Mouse (Mus musculus): ENCODE measurements around the gene Gm10382. TPM values are rescaled to one million over a fixed set of nuclear protein-coding genes. Genes with fewer than 3 reads are reported as not detected.

Gene Gm10382
- polyA plus RNA-seq, 1 experiment from 2014 or later = 0.68 TPM

Other genes with a start within 250 kb of the Gm10382 start
- 24.5 and 25.1 TPM in 2 replicates for gene Ncor2, start 210.1 kb upstream of the Gm10382 start, polyA plus RNA-seq (2016; fragmentation: Nextera tagmentation; extraction: Ambion mirVana)
- 27.8 and 30.2 TPM in 2 replicates for gene Scarb1, start 48.2 kb upstream of the Gm10382 start, polyA plus RNA-seq (2016; fragmentation: Nextera tagmentation; extraction: Ambion mirVana)
- 1,111 and 1,158 TPM in 2 replicates for gene Ubc, start 880 bp downstream of the Gm10382 start, polyA plus RNA-seq (2016; fragmentation: Nextera tagmentation; extraction: Ambion mirVana)
- 14.8 and 16.4 TPM in 2 replicates for gene Dhx37, start 44.8 kb downstream of the Gm10382 start, polyA plus RNA-seq (2016; fragmentation: Nextera tagmentation; extraction: Ambion mirVana)
- 35.5 and 41.2 TPM in 2 replicates for gene Bri3bp, start 52.2 kb downstream of the Gm10382 start, polyA plus RNA-seq (2016; fragmentation: Nextera tagmentation; extraction: Ambion mirVana)
- 58.8 and 62.7 TPM in 2 replicates for gene Aacs, start 86.5 kb downstream of the Gm10382 start, polyA plus RNA-seq (2016; fragmentation: Nextera tagmentation; extraction: Ambion mirVana)
- gene Tmem132b, start 142.5 kb downstream of the Gm10382 start, polyA plus RNA-seq (2016; fragmentation: Nextera tagmentation; extraction: Ambion mirVana) = 1.4 and 1.8 TPM in 2 replicates

All from midbrain, embryonic 12.5 days (tissue).